Mouse (Mus musculus) lung, postnatal 0 days (tissue): ENCODE data around the gene Vrk1.

Experiments used
- CTCF ChIP-seq: IDR thresholded peaks from 2 replicates; pipeline ENCODE4 v1.5.1; 2016; ENCODE audit warnings: antibody characterized with exemption, mild to moderate bottlenecking
- EP300 ChIP-seq: IDR thresholded peaks from 2 replicates; pipeline ENCODE4 v1.6.1; 2016; ENCODE audit warnings: antibody characterized with exemption, mild to moderate bottlenecking, control low read depth

DNA sequence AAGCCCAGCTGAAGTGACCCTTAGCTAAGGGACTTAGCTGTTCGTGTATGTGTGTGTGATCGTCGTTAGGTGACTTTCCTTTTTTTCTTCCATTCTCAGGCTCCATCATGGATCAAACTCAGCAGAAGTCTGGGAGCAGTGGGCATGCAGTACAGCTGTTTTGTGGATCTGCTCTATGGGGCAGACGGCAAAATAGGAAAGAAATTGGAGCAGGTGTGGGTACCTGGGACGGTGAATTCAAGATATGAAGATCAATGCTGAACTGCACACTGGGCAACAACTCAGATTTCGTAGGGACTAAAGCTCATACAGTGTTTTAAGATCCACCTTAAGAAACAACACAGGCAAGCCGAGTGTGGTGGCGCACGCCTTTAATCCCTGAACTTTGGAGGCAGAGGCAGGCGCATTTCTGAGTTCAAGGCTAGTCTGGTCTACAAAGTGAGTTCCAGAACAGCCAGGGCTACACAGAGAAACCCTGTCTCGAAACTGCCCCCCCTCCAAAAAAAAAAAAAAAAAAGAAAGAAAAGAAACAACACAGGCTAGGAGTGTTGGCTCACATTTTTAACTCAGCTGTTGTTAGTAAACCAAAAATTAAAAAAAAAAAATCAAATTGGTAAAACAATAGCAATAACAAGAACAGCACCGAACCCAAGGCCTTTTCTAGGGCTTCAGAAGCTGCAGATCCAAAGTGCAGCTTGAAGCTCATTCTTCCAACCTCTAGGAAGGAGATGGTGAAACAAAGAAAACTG lies 732 bp upstream of the Vrk1 start:
- TF ChIP-seq CTCF (no peak), EP300 (no peak)
